Mouse (Mus musculus): ENCODE measurements around the gene Fcgr3. TPM values are rescaled to one million over a fixed set of nuclear protein-coding genes. Genes with fewer than 3 reads are reported as not detected.

Fcgr3 gene
- polyA plus RNA-seq, 1 experiment from 2014 or later = 5.6 TPM

- ATAC-seq (ENCODE audit: insufficient read depth, low FRiP score, low TSS enrichment) = no peak
- H3K4me1 ChIP-seq (ENCODE audit: control insufficient read depth, insufficient read depth, low read length) = no peaks in the 10 kb centered on the region
- 94% methylated on average over 2 of the region's 2 CpGs for WGBS
- H3K36me3 ChIP-seq (ENCODE audit: control insufficient read depth, insufficient read depth, low read length) = no peaks in the 10 kb centered on the region
- no peaks in the 10 kb centered on the region for H3K9me3 ChIP-seq (ENCODE audit: control insufficient read depth, low read length)
- no peak within 1 kb of the TSS for H3K9ac ChIP-seq (ENCODE audit: low read length)
- H3K4me3 ChIP-seq (ENCODE audit: low read depth, low read length) = no peak within 1 kb of the TSS
- no peak within 1 kb of the TSS for H3K4me2 ChIP-seq (ENCODE audit: low read depth)
- H3K27me3 ChIP-seq (ENCODE audit: control insufficient read depth, insufficient read depth, low read length) = no peaks in the 10 kb centered on the region
- H3K27ac ChIP-seq (ENCODE audit: low read depth, low read length) = no peak within 1 kb of the TSS
- no peak for DNase-seq (ENCODE audit: low spot score)
These were observed 46.0 kb downstream of the Fcgr3 start, which contains the start of gene Fcgr4 for GRCm38 (mm10) chr1:171018737-171019136. Gene Fcgr4 (plus strand): TSS chr1:171018920.

GRCm38 (mm10) chr1:171017468-171018158, 47.1 kb downstream of the Fcgr3 start:
- H3K9me3 ChIP-seq (ENCODE audit: control insufficient read depth, low read length) = no peaks in the 10 kb centered on the region
- H3K36me3 ChIP-seq (ENCODE audit: control insufficient read depth, insufficient read depth, low read length) = no peaks in the 10 kb centered on the region
- H3K4me3 ChIP-seq (ENCODE audit: low read depth, low read length) = no peak overlapping the region
- ATAC-seq (ENCODE audit: insufficient read depth, low FRiP score, low TSS enrichment) (no peak), DNase-seq (ENCODE audit: low spot score) (no peak)
- H3K9ac ChIP-seq (ENCODE audit: low read length) = no peak overlapping the region
- no peak overlapping the region for H3K27ac ChIP-seq (ENCODE audit: low read depth, low read length)
- H3K4me2 ChIP-seq (ENCODE audit: low read depth) = no peak overlapping the region
- no peaks in the 10 kb centered on the region for H3K4me1 ChIP-seq (ENCODE audit: control insufficient read depth, insufficient read depth, low read length)
- WGBS = 57% methylated on average over 6 of the region's 6 CpGs
- no peaks in the 10 kb centered on the region for H3K27me3 ChIP-seq (ENCODE audit: control insufficient read depth, insufficient read depth, low read length)

GRCm38 (mm10) chr1:171016676-171017356, 47.9 kb downstream of the Fcgr3 start:
- H3K9me3 ChIP-seq (ENCODE audit: control insufficient read depth, low read length) = no peaks in the 10 kb centered on the region

GRCm38 (mm10) chr1:171011733-171012132, 53.0 kb downstream of the Fcgr3 start:
- ATAC-seq (ENCODE audit: insufficient read depth, low FRiP score, low TSS enrichment) = no peak

More at GRCm38 (mm10) chr1:171016676-171017356, 47.9 kb downstream of the Fcgr3 start:
- WGBS = 91% methylated on average over 6 of the region's 6 CpGs
- H3K36me3 ChIP-seq (ENCODE audit: control insufficient read depth, insufficient read depth, low read length) = no peaks in the 10 kb centered on the region
- DNase-seq (ENCODE audit: low spot score) (no peak), ATAC-seq (ENCODE audit: insufficient read depth, low FRiP score, low TSS enrichment) (no peak)
- no peak overlapping the region for H3K4me2 ChIP-seq (ENCODE audit: low read depth)
- H3K4me3 ChIP-seq (ENCODE audit: low read depth, low read length) = no peak overlapping the region
- no peak overlapping the region for H3K27ac ChIP-seq (ENCODE audit: low read depth, low read length)
- H3K9ac ChIP-seq (ENCODE audit: low read length) = no peak overlapping the region
- H3K27me3 ChIP-seq (ENCODE audit: control insufficient read depth, insufficient read depth, low read length) = no peaks in the 10 kb centered on the region
- H3K4me1 ChIP-seq (ENCODE audit: control insufficient read depth, insufficient read depth, low read length) = no peaks in the 10 kb centered on the region

GRCm38 (mm10) chr1:171006905-171007304, 57.8 kb downstream of the Fcgr3 start:
- Histone ChIP-seq H3K9me3 (ENCODE audit: control insufficient read depth, low read length) (no peaks in the 10 kb centered on the region), H3K27me3 (ENCODE audit: control insufficient read depth, insufficient read depth, low read length) (no peaks in the 10 kb centered on the region), H3K4me3 (ENCODE audit: low read depth, low read length) (no peak overlapping the region), H3K9ac (ENCODE audit: low read length) (no peak overlapping the region), H3K36me3 (ENCODE audit: control insufficient read depth, insufficient read depth, low read length) (no peaks in the 10 kb centered on the region), H3K4me2 (ENCODE audit: low read depth) (no peak overlapping the region), H3K4me1 (ENCODE audit: control insufficient read depth, insufficient read depth, low read length) (no peaks in the 10 kb centered on the region), H3K27ac (ENCODE audit: low read depth, low read length) (no peak overlapping the region)
- 84% methylated on average over 2 of the region's 2 CpGs for WGBS
- ATAC-seq (ENCODE audit: insufficient read depth, low FRiP score, low TSS enrichment) (no peak), DNase-seq (ENCODE audit: low spot score) (no peak)

More at GRCm38 (mm10) chr1:171011733-171012132, 53.0 kb downstream of the Fcgr3 start:
- 85% methylated on average over 4 of the region's 4 CpGs for WGBS
- H3K9ac ChIP-seq (ENCODE audit: low read length) = no peak overlapping the region
- no peaks in the 10 kb centered on the region for H3K4me1 ChIP-seq (ENCODE audit: control insufficient read depth, insufficient read depth, low read length)
- H3K4me2 ChIP-seq (ENCODE audit: low read depth) = no peak overlapping the region
- H3K27me3 ChIP-seq (ENCODE audit: control insufficient read depth, insufficient read depth, low read length) = no peaks in the 10 kb centered on the region
- H3K9me3 ChIP-seq (ENCODE audit: control insufficient read depth, low read length) = no peaks in the 10 kb centered on the region
- DNase-seq (ENCODE audit: low spot score) = no peak
- no peak overlapping the region for H3K4me3 ChIP-seq (ENCODE audit: low read depth, low read length)
- no peaks in the 10 kb centered on the region for H3K36me3 ChIP-seq (ENCODE audit: control insufficient read depth, insufficient read depth, low read length)
- H3K27ac ChIP-seq (ENCODE audit: low read depth, low read length) = no peak overlapping the region

- Histone ChIP-seq H3K27ac (ENCODE audit: low read depth, low read length) (no peak overlapping the region), H3K4me2 (ENCODE audit: low read depth) (no peak overlapping the region), H3K4me1 (ENCODE audit: control insufficient read depth, insufficient read depth, low read length) (no peaks in the 10 kb centered on the region), H3K9me3 (ENCODE audit: control insufficient read depth, low read length) (no peaks in the 10 kb centered on the region), H3K36me3 (ENCODE audit: control insufficient read depth, insufficient read depth, low read length) (no peaks in the 10 kb centered on the region), H3K4me3 (ENCODE audit: low read depth, low read length) (no peak overlapping the region), H3K9ac (ENCODE audit: low read length) (no peak overlapping the region), H3K27me3 (ENCODE audit: control insufficient read depth, insufficient read depth, low read length) (no peaks in the 10 kb centered on the region)
- ATAC-seq (ENCODE audit: insufficient read depth, low FRiP score, low TSS enrichment) = no peak
- WGBS = 94% methylated on average over 4 of the region's 4 CpGs
- no peak for DNase-seq (ENCODE audit: low spot score)
These were observed 58.4 kb downstream of the Fcgr3 start for GRCm38 (mm10) chr1:171006335-171006734.

GRCm38 (mm10) chr1:171005586-171005985, 59.1 kb downstream of the Fcgr3 start:
- Histone ChIP-seq H3K36me3 (ENCODE audit: control insufficient read depth, insufficient read depth, low read length) (no peaks in the 10 kb centered on the region), H3K4me1 (ENCODE audit: control insufficient read depth, insufficient read depth, low read length) (no peaks in the 10 kb centered on the region), H3K4me2 (ENCODE audit: low read depth) (no peak overlapping the region), H3K27ac (ENCODE audit: low read depth, low read length) (no peak overlapping the region), H3K27me3 (ENCODE audit: control insufficient read depth, insufficient read depth, low read length) (no peaks in the 10 kb centered on the region), H3K9ac (ENCODE audit: low read length) (no peak overlapping the region), H3K9me3 (ENCODE audit: control insufficient read depth, low read length) (no peaks in the 10 kb centered on the region), H3K4me3 (ENCODE audit: low read depth, low read length) (no peak overlapping the region)
- DNase-seq (ENCODE audit: low spot score) (no peak), ATAC-seq (ENCODE audit: insufficient read depth, low FRiP score, low TSS enrichment) (no peak)

GRCm38 (mm10) chr1:171005081-171005480, 59.7 kb downstream of the Fcgr3 start:
- no peak for DNase-seq (ENCODE audit: low spot score)
- no peaks in the 10 kb centered on the region for H3K27me3 ChIP-seq (ENCODE audit: control insufficient read depth, insufficient read depth, low read length)
- H3K36me3 ChIP-seq (ENCODE audit: control insufficient read depth, insufficient read depth, low read length) = no peaks in the 10 kb centered on the region
- no peak overlapping the region for H3K9ac ChIP-seq (ENCODE audit: low read length)
- H3K4me2 ChIP-seq (ENCODE audit: low read depth) = no peak overlapping the region
- 73% methylated on average over 6 of the region's 6 CpGs for WGBS
- H3K4me1 ChIP-seq (ENCODE audit: control insufficient read depth, insufficient read depth, low read length) = no peaks in the 10 kb centered on the region
- no peak for ATAC-seq (ENCODE audit: insufficient read depth, low FRiP score, low TSS enrichment)
- H3K9me3 ChIP-seq (ENCODE audit: control insufficient read depth, low read length) = no peaks in the 10 kb centered on the region
- H3K4me3 ChIP-seq (ENCODE audit: low read depth, low read length) = no peak overlapping the region
- H3K27ac ChIP-seq (ENCODE audit: low read depth, low read length) = no peak overlapping the region

Data from neural tube, embryonic 11.5 days (tissue).